Mouse (Mus musculus): ENCODE results near the gene Srd5a1. TPM values are rescaled to one million over a fixed set of nuclear protein-coding genes. Genes with fewer than 3 reads are reported as not detected.
A peak's percentile ranks its signal among the peaks of the same experiment; 100 is the strongest.
"Not testable (repeated sequence)": the region's sequence is repeated elsewhere in the genome, so short reads cannot be mapped to it uniquely, and the experiment has no call there.

Srd5a1 gene
- polyA plus RNA-seq, 1 experiment = 3.2 TPM

DNA sequence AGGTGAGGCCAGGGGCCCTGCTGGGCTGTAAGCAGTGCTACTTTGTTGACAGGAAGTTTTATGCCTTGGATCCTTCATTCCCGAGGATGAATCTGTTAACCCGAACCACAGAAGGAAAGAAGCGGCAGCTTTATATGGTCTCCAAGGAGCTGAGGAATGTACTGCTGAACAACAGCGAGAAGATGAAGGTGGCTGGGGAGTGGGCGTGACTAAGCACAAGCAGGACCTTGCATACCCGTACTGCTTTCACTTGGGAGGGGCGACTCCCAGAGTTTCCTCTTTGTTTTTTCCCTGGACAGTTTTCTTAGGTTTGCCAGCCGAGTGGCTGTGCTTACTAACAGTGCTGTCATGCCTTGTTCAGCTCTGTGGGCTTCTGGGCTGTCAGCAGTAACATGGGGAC, 19.3 kb upstream of the Srd5a1 start:
- Histone ChIP-seq H3K4me1 (ENCODE audit: control insufficient read depth, insufficient read depth, low read length) (no peaks in the 10 kb centered on the region), H3K27ac (ENCODE audit: insufficient read depth, low read length) (no peak overlapping the region), H3K4me3 (ENCODE audit: insufficient read depth, low read length) (no peak overlapping the region)
- TF ChIP-seq CTCF (IDR thresholded peaks at IDR 0.05; ENCODE audit: borderline replicate concordance, insufficient read depth, low read length) (no peak), POLR2A (IDR thresholded peaks at IDR 0.05; ENCODE audit: low read depth, low read length) (no peak)

DNA sequence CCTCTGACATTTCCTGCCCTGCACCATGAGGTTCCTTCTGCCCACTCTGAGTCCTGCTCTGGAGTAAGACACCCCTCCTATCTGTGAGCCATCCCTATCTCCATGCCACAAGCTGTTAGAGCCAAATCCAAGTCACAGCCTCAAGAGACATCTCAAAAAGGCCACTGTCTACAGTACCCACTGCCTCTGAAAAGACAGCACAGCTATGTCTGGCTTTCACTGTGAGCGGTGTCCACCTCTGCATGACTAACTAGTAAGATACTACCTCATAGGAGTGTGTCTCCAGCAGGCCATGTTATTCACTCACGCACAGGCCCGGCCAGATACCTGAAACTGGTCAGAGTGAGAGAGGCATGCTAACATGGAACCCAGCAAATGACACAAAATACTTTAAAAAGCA, 16.7 kb upstream of the Srd5a1 start:
- TF ChIP-seq POLR2A (IDR thresholded peaks at IDR 0.05; ENCODE audit: low read depth, low read length) = no peak
- TF ChIP-seq CTCF (IDR thresholded peaks at IDR 0.05; ENCODE audit: borderline replicate concordance, insufficient read depth, low read length) = no peak
- H3K27ac ChIP-seq (ENCODE audit: insufficient read depth, low read length) = no peak overlapping the region
- no peak overlapping the region for H3K4me3 ChIP-seq (ENCODE audit: insufficient read depth, low read length)
- H3K4me1 ChIP-seq (ENCODE audit: control insufficient read depth, insufficient read depth, low read length) = no peaks in the 10 kb centered on the region

DNA sequence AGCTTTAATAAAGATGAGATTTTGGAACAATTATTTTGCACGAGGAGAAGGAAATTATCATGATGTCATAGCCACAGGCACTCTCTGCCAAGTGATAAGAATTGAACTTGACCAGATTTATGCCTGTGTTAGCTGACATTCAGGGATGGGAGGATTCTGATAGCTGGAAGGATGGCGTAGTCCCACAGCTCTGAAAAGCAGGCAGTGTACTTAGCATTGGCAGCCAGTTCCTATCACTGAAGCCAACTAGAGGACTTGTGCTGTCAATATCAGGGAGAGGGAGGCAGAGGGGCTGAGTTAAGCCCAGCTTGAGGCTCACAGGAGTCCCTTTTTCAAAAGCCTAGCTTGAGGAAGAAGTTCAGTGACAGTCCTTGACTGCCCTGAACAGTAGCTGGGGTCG, 13.3 kb upstream of the Srd5a1 start:
- no peaks in the 10 kb centered on the region for H3K4me1 ChIP-seq (ENCODE audit: control insufficient read depth, insufficient read depth, low read length)
- H3K27ac ChIP-seq (ENCODE audit: insufficient read depth, low read length) = no peak overlapping the region
- H3K4me3 ChIP-seq (ENCODE audit: insufficient read depth, low read length) = no peak overlapping the region
- TF ChIP-seq CTCF (IDR thresholded peaks at IDR 0.05; ENCODE audit: borderline replicate concordance, insufficient read depth, low read length) (no peak), POLR2A (IDR thresholded peaks at IDR 0.05; ENCODE audit: low read depth, low read length) (no peak)

DNA sequence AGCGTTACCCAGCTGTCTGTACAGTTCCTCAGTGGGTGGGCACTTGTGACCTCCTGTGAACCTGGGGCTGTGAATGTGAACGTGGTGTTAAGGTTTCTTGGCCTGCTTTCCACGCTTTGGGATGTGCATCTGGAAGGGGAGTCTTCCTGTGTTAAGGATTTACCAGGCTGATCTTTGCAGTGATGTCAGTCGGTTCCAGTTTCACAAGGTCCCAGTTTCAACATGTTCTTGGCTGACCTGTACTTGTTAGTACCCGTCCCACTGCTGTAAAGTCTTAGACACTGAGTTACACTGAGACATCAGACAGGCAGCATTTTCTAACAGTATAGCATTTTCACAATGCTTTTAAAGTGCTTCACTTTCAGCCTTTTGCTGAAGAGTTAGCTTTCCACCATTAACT, 12.6 kb upstream of the Srd5a1 start:
- H3K27ac ChIP-seq (ENCODE audit: insufficient read depth, low read length) = no peak overlapping the region
- no peak overlapping the region for H3K4me3 ChIP-seq (ENCODE audit: insufficient read depth, low read length)
- TF ChIP-seq CTCF (IDR thresholded peaks at IDR 0.05; ENCODE audit: borderline replicate concordance, insufficient read depth, low read length) (no peak), POLR2A (IDR thresholded peaks at IDR 0.05; ENCODE audit: low read depth, low read length) (no peak)
- no peaks in the 10 kb centered on the region for H3K4me1 ChIP-seq (ENCODE audit: control insufficient read depth, insufficient read depth, low read length)

DNA sequence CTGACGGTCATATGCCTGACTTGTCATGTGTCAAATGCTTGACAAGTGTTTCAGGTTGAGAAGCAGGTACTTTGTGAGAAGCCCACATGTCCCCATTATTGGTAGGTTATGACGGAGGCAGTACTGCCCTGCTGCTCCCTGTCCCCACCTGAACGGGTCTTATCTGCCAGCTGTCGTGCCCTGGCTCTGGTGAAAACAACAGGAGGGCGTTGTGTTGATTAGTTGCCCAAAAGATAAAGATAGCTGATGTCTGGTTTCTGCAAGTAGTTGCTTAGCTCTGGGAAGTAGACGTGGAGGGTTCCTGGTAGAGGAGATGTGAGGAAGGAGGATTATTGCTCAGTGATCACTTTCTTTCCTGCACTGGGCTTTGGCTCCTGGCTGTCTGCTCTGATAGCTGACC, 5.5 kb upstream of the Srd5a1 start:
- TF ChIP-seq CTCF (IDR thresholded peaks at IDR 0.05; ENCODE audit: borderline replicate concordance, insufficient read depth, low read length) = no peak
- TF ChIP-seq POLR2A (IDR thresholded peaks at IDR 0.05; ENCODE audit: low read depth, low read length) = no peak
- H3K4me3 ChIP-seq (ENCODE audit: insufficient read depth, low read length) = no peak overlapping the region
- H3K4me1 ChIP-seq (ENCODE audit: control insufficient read depth, insufficient read depth, low read length) = 0 out of 2 replicates have a peak, but pooled peaks cover 4% of the 10 kb centered on the region
- H3K27ac ChIP-seq (ENCODE audit: insufficient read depth, low read length) = no peak overlapping the region

DNA sequence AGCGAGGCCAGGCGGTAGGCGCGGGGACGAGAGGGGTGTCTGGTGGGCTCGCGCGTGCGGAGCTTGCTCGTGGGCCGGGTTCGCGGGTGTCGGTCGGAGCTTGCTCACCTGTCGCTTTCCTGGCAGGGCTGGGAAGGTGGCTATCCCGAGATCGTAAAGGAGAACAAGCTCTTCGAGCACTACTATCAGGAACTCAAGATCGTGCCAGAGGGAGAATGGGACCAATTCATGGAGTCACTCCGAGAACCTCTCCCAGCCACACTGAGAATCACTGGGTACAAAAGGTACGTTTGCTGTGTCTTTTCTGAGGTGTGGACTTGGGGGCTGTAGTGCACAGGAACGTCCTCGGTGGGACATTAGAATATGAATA, 918 bp upstream of the Srd5a1 start:
- Histone ChIP-seq H3K4me3 (ENCODE audit: insufficient read depth, low read length) (peak overlapping the region; percentile 99), H3K27ac (ENCODE audit: insufficient read depth, low read length) (no peak overlapping the region), H3K4me1 (ENCODE audit: control insufficient read depth, insufficient read depth, low read length) (0 out of 2 replicates have a peak, but pooled peaks cover 4% of the 10 kb centered on the region)
- no peak for TF ChIP-seq CTCF (IDR thresholded peaks at IDR 0.05; ENCODE audit: borderline replicate concordance, insufficient read depth, low read length)
- TF ChIP-seq POLR2A (IDR thresholded peaks at IDR 0.05; ENCODE audit: low read depth, low read length) = no peak

DNA sequence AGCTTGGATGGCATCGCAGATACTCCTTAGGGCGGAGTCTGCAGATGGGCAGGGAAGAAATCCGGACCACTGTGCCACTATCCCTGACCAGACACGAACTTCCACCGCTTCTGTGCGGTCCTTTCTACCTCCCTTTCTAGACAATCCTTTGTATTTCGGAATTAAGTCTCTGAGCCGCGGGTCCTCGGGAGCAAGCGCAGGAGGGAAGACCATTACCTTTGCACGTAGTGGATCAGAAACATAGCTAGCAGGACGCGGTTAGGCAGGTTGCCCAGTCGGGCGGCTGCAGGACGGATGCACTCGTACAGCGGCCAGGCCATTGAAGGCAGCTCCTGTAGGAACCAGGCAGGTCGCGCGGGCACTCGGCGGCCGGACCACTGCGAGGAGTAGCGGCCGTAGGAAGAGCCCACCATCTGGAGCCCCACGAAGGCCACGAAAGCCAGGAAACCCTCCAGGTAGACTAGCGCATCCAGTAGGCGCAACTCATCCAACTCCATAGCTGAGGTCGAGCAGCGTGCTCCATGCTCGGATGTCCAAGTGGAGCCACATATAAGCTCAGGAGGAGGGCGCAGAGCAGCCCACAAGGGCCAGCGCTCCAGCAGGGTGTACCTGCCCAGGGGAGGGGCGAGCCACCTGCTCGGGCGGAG, 368 bp downstream of the Srd5a1 start:
- H3K4me3 ChIP-seq (ENCODE audit: insufficient read depth, low read length) = peak overlapping the region; percentile 79
- TF ChIP-seq POLR2A (IDR thresholded peaks at IDR 0.05; ENCODE audit: low read depth, low read length) (no peak), CTCF (IDR thresholded peaks at IDR 0.05; ENCODE audit: borderline replicate concordance, insufficient read depth, low read length) (no peak)
- 0 out of 2 replicates have a peak, but pooled peaks cover 4% of the 10 kb centered on the region for H3K4me1 ChIP-seq (ENCODE audit: control insufficient read depth, insufficient read depth, low read length)
- no peak overlapping the region for H3K27ac ChIP-seq (ENCODE audit: insufficient read depth, low read length)

DNA sequence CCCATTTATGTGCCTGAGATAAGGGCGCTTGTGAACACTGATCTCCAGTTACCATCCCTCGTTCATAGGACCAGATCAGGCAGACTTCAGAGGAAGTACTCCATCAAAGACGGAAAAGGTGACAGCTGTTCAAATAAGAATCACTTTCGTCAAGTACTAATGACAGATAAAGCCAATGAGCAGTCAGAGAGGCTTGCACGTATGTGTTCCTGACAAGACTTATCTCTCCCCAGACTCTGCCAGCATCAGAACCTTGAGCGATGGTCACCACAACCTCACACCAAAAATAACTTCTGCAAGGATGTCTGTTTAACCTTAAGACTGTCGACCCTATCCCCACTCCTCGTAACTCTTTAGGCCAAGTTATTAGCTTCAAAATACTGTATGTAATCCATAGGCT, 2.5 kb downstream of the Srd5a1 start:
- no peak overlapping the region for H3K4me3 ChIP-seq (ENCODE audit: insufficient read depth, low read length)
- H3K4me1 ChIP-seq (ENCODE audit: control insufficient read depth, insufficient read depth, low read length) = 0 out of 2 replicates have a peak, but pooled peaks cover 4% of the 10 kb centered on the region
- no peak overlapping the region for H3K27ac ChIP-seq (ENCODE audit: insufficient read depth, low read length)
- no peak for TF ChIP-seq POLR2A (IDR thresholded peaks at IDR 0.05; ENCODE audit: low read depth, low read length)
- no peak for TF ChIP-seq CTCF (IDR thresholded peaks at IDR 0.05; ENCODE audit: borderline replicate concordance, insufficient read depth, low read length)

DNA sequence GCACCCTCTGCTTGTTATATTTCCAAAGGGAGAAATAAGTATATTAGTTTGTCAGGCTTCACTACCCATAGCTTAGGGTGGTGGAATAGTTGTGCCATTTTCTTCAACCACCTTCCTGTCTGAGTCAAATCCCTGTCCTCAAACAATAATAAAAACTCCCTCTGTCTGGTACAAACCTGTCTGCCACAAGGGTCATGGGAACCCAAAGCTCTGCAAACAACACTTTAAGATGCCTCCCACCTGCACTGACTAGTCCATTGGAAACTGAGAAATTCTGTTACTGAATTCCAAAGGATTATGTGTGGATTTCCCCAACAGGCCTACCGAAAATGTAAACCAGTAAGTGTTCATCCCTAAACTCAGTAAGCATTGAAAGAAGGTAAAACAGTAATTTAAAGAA, 6.6 kb downstream of the Srd5a1 start:
- Histone ChIP-seq H3K4me1 (ENCODE audit: control insufficient read depth, insufficient read depth, low read length) (no peaks in the 10 kb centered on the region), H3K27ac (ENCODE audit: insufficient read depth, low read length) (no peak overlapping the region)

DNA sequence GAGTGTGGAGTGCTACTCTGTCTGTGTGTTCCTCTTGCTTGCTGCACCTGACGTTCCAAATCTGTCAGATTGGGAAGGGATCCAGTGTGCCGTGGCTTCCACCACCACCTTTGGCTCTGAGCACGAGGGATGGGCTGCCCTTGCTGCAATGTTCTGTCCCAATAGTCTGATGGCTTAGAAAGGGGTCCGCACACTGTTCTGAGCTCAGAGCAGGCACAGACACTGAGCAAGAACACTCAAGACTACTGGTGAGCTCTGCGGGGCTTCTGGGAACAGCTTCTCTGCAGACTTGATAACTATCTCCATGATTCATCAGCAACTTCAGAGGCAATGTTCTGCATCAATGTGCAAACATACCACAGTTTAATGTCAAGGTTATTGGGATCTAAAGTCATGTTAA, 9.9 kb downstream of the Srd5a1 start:
- no peak overlapping the region for H3K4me3 ChIP-seq (ENCODE audit: insufficient read depth, low read length)
- no peak overlapping the region for H3K27ac ChIP-seq (ENCODE audit: insufficient read depth, low read length)
- H3K4me1 ChIP-seq (ENCODE audit: control insufficient read depth, insufficient read depth, low read length) = no peaks in the 10 kb centered on the region
- no peak for TF ChIP-seq POLR2A (IDR thresholded peaks at IDR 0.05; ENCODE audit: low read depth, low read length)
- no peak for TF ChIP-seq CTCF (IDR thresholded peaks at IDR 0.05; ENCODE audit: borderline replicate concordance, insufficient read depth, low read length)

More for the DNA sequence above, 6.6 kb downstream of the Srd5a1 start:
- H3K4me3 ChIP-seq (ENCODE audit: insufficient read depth, low read length) = no peak overlapping the region
- TF ChIP-seq CTCF (IDR thresholded peaks at IDR 0.05; ENCODE audit: borderline replicate concordance, insufficient read depth, low read length) = no peak
- TF ChIP-seq POLR2A (IDR thresholded peaks at IDR 0.05; ENCODE audit: low read depth, low read length) = no peak

DNA sequence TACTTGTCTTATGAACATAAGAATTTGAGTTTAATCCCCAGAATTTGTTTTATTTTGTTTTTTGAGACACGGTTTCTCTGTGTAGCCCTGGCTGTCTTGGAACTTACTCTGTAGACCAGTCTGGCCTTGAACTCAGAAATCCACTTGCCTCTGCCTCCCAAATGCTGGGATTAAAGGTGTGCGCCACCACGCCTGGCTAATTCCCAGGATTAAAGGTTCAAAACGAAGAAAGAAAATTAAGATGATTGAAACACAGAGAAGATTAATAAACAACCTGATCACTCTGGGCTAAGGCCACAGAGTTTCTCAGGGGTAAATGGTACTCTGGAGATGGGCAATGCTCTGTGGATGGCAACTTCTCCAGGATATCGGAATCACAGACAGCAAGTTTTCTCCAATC, 10.4 kb downstream of the Srd5a1 start:
- not testable (repeated sequence) for H3K4me3 ChIP-seq (ENCODE audit: insufficient read depth, low read length); H3K4me1 ChIP-seq (ENCODE audit: control insufficient read depth, insufficient read depth, low read length); H3K27ac ChIP-seq (ENCODE audit: insufficient read depth, low read length)
